Mouse (Mus musculus) heart, postnatal 0 days (tissue): ENCODE data around the gene Pfn3. TPM values are rescaled to one million over a fixed set of nuclear protein-coding genes. Genes with fewer than 3 reads are reported as not detected.
A peak's percentile ranks its signal among the peaks of the same experiment; 100 is the strongest.

Experiments
- ATAC-seq: fragments of 200-750 bp; cut with Nextera tagmentation; 2 replicates; pipeline ENCODE4 v1.8.0; 2017; ENCODE audit warnings: low read depth, moderate number of reproducible peaks, moderate library complexity; ENCODE audit not compliant: insufficient read depth
- DNase-seq: peaks from one replicate; pipeline ENCODE4 v3.0.0-alpha.2; 2016; ENCODE audit warnings: low spot score
- H3K27ac ChIP-seq: fragments of 300-500 bp; sonication (generic); 2 replicates; pipeline ENCODE4 v1.5.1; 2014; ENCODE audit warnings: low read depth, mild to moderate bottlenecking
- H3K27me3 ChIP-seq: fragments of 300-500 bp; sonication (generic); 2 replicates; pipeline ENCODE4 v1.6.1; 2014; ENCODE audit warnings: low read length, mixed read lengths; ENCODE audit not compliant: control insufficient read depth, insufficient read depth
- H3K36me3 ChIP-seq: fragments of 300-500 bp; sonication (generic); replicated peaks from 2 replicates; pipeline ENCODE4 v1.6.1; 2014; ENCODE audit warnings: low read length, mixed read lengths; ENCODE audit not compliant: control insufficient read depth, insufficient read depth
- H3K4me1 ChIP-seq: fragments of 300-500 bp; sonication (generic); 2 replicates; pipeline ENCODE4 v1.6.1; 2014; ENCODE audit warnings: antibody characterized with exemption; ENCODE audit not compliant: control insufficient read depth, insufficient read depth
- H3K4me2 ChIP-seq: fragments of 300-500 bp; sonication (generic); 2 replicates; pipeline ENCODE4 v1.6.1; 2014; ENCODE audit warnings: low read depth, mild to moderate bottlenecking, low read length, moderate library complexity
- H3K4me3 ChIP-seq: fragments of 300-500 bp; sonication (generic); 2 replicates; pipeline ENCODE4 v1.5.1; 2014; ENCODE audit warnings: low read depth, low read length
- H3K9ac ChIP-seq: fragments of 300-500 bp; sonication (generic); replicated peaks from 2 replicates; pipeline ENCODE4 v1.6.1; 2014; ENCODE audit warnings: low read depth, low read length, mixed read lengths
- H3K9me3 ChIP-seq: fragments of 300-500 bp; sonication (generic); replicated peaks from 2 replicates; pipeline ENCODE4 v1.6.1; 2016; ENCODE audit warnings: low read length; ENCODE audit not compliant: control insufficient read depth
- CTCF ChIP-seq: IDR thresholded peaks from 2 replicates; pipeline ENCODE4 v1.5.1; 2016; ENCODE audit warnings: antibody characterized with exemption, control low read depth, low read depth
- EP300 ChIP-seq: IDR thresholded peaks from 2 replicates; pipeline ENCODE4 v1.6.1; 2016; ENCODE audit warnings: antibody characterized with exemption, low read depth
- WGBS: fragments of 180-500 bp; shearing (Covaris S2); extraction: QIAGEN DNeasy Blood & Tissue Kit; methylation state at CpG from one replicate; pipeline ENCODE4 v1.1.7; 2014; 5-methylcytosine and 5-hydroxymethylcytosine counted together
- polyA plus RNA-seq: library from polyadenylated mRNA; unstranded; fragments of >200 nt; fragmentation: Nextera tagmentation; extraction: Ambion mirVana; gene quantifications from 2 replicates; pipeline ENCODE4 v1.2.1, GENCODE M21; 2015
- total RNA-seq: library from RNA; depleted of rRNA; stranded (reverse); fragments of >200 nt; gene quantifications from 2 replicates; pipeline ENCODE4 v1.2.3, GENCODE M21; 2014; ENCODE audit warnings: low replicate concordance

The Pfn3 gene
- total and polyA plus RNA-seq, 2 experiments from 2014 or later, result not detected

GRCm38 (mm10) chr13:55451296-55451695 is 36.3 kb upstream of the Pfn3 start:
- DNase-seq (no peak), ATAC-seq (no peak)
- Histone ChIP-seq H3K4me3 (no peak overlapping the region), H3K36me3 (peaks cover 62% of the 10 kb centered on the region), H3K9ac (no peak overlapping the region), H3K27ac (peak overlapping the region; percentile 79; the same call in 1 of the 2 replicates), H3K4me1 (peaks cover 42% of the 10 kb centered on the region), H3K9me3 (no peaks in the 10 kb centered on the region), H3K27me3 (no peaks in the 10 kb centered on the region), H3K4me2 (no peak overlapping the region)
- no peak for TF ChIP-seq CTCF
- TF ChIP-seq EP300, result no peak
- WGBS, result 89% methylated on average over 10 of the region's 10 CpGs

- Histone ChIP-seq H3K4me3 (no peak overlapping the region), H3K4me1 (peaks cover 50% of the 10 kb centered on the region), H3K4me2 (0 out of 2 replicates have a peak overlapping the region, but pooled peaks have one; percentile 16), H3K9me3 (no peaks in the 10 kb centered on the region), H3K27me3 (no peaks in the 10 kb centered on the region), H3K36me3 (peaks cover 54% of the 10 kb centered on the region), H3K27ac (peak overlapping the region; percentile 79), H3K9ac (no peak overlapping the region)
- 40% methylated on average over 11 of the region's 11 CpGs for WGBS
- DNase-seq (peak; percentile 87), ATAC-seq (peak; percentile 95)
- TF ChIP-seq CTCF (no peak), EP300 (peak; percentile 60)
Measured at GRCm38 (mm10) chr13:55450511-55450980, 35.5 kb upstream of the Pfn3 start.

- 80% methylated on average over 16 of the region's 17 CpGs for WGBS
- H3K4me1 ChIP-seq, result peaks cover 50% of the 10 kb centered on the region
- DNase-seq (no peak), ATAC-seq (no peak)
- H3K27me3 ChIP-seq, result no peaks in the 10 kb centered on the region
- no peak overlapping the region for H3K4me3 ChIP-seq
- no peak overlapping the region for H3K9ac ChIP-seq
- H3K4me2 ChIP-seq, result peak overlapping the region; percentile 9; the same call in 1 of the 2 replicates
- TF ChIP-seq CTCF (no peak), EP300 (no peak)
- H3K36me3 ChIP-seq, result peaks cover 47% of the 10 kb centered on the region
- no peaks in the 10 kb centered on the region for H3K9me3 ChIP-seq
- H3K27ac ChIP-seq, result peak overlapping the region; percentile 79
Measured at GRCm38 (mm10) chr13:55449679-55450441, 34.8 kb upstream of the Pfn3 start.

- Histone ChIP-seq H3K4me3 (no peak overlapping the region), H3K4me2 (no peak overlapping the region), H3K9ac (no peak overlapping the region), H3K9me3 (no peaks in the 10 kb centered on the region), H3K4me1 (peaks cover 52% of the 10 kb centered on the region), H3K27me3 (no peaks in the 10 kb centered on the region), H3K27ac (no peak overlapping the region), H3K36me3 (peaks cover 41% of the 10 kb centered on the region)
- WGBS, result 86% methylated on average over 9 of the region's 9 CpGs
- TF ChIP-seq EP300 (no peak), CTCF (no peak)
- ATAC-seq (no peak), DNase-seq (no peak)
Measured at GRCm38 (mm10) chr13:55449205-55449604, 34.2 kb upstream of the Pfn3 start.

- DNase-seq (no peak), ATAC-seq (no peak)
- H3K27ac ChIP-seq, result no peak overlapping the region
- H3K9me3 ChIP-seq, result no peaks in the 10 kb centered on the region
- no peak overlapping the region for H3K4me3 ChIP-seq
- H3K9ac ChIP-seq, result no peak overlapping the region
- peaks cover 57% of the 10 kb centered on the region for H3K4me1 ChIP-seq
- H3K36me3 ChIP-seq, result peaks cover 31% of the 10 kb centered on the region
- H3K4me2 ChIP-seq, result no peak overlapping the region
- 86% methylated on average over 5 of the region's 5 CpGs for WGBS
- no peaks in the 10 kb centered on the region for H3K27me3 ChIP-seq
- no peak for TF ChIP-seq EP300
- TF ChIP-seq CTCF, result no peak
Measured at GRCm38 (mm10) chr13:55448131-55448530, 33.1 kb upstream of the Pfn3 start.

- Histone ChIP-seq H3K27ac (no peak overlapping the region; the same call in 1 of the 2 replicates), H3K36me3 (peaks cover 25% of the 10 kb centered on the region), H3K4me2 (peak overlapping the region; percentile 81; the same call in 1 of the 2 replicates), H3K9ac (no peak overlapping the region), H3K9me3 (no peaks in the 10 kb centered on the region), H3K27me3 (no peaks in the 10 kb centered on the region), H3K4me3 (no peak overlapping the region), H3K4me1 (peaks cover 57% of the 10 kb centered on the region)
- no peak for TF ChIP-seq CTCF
- ATAC-seq, result no peak
- no peak for DNase-seq
- WGBS, result 38% methylated on average over 3 of the region's 3 CpGs
Measured at GRCm38 (mm10) chr13:55447543-55447943, 32.5 kb upstream of the Pfn3 start.
